Mouse (Mus musculus): ENCODE measurements around the gene Pspn.

Pspn gene

DNA sequence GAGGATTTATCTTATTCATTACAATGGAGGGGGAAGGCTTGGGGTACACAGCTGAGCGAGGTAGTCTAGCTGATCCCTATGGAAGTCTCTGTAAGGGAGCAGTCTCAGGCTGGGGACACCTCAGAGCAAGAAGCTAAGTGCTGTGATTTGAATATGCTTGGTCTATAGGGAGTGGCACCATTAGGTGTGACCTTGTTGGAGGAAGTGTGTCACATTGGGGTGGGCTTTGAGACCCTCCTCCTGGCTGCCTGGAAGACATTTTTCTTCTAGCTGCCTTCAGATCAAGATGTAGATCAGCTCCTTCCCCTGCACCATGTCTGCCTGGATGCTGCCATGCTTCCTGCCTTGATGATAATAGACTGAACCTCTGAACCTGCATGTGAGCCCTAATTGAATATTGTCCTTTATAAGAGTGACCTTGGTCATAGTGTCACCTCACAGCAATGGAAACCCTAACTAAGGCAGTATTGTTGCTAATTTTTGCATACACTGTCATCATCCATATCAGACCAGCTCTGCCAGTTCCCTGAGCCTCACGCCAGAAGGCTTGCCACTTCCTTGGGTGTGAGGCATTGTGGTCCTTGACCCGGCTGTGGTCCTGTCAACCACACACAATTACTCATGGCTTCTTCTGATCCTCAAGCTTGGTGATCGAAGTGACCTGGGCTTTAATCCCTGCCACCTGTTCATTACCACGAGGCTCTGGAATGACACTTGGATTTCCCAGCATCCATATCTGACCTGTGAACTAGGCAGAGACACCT lies 37.0 kb downstream of the Pspn start:
- DNase-seq (ENCODE audit: low read depth, low spot score): no peak

DNA sequence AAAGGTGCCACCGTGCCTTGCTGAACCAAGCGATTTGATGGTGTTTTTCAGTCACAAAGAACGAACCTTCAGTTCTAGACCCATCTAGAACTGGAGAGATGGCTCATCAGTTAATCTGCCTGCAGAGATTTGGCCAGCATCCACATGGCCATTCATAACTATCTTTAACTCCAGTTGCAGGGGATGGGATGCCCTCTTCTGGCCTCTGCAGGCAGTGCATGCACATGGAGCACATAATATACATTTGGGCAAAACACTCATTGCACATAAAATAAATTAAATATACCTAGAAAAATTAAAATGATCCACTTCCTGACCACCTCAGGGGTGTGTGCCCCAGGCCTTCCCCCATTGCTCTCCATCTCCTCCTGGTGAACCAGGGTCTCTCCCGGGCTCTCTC lies 37.9 kb downstream of the Pspn start:
- no peak for DNase-seq (ENCODE audit: low read depth, low spot score)

DNA sequence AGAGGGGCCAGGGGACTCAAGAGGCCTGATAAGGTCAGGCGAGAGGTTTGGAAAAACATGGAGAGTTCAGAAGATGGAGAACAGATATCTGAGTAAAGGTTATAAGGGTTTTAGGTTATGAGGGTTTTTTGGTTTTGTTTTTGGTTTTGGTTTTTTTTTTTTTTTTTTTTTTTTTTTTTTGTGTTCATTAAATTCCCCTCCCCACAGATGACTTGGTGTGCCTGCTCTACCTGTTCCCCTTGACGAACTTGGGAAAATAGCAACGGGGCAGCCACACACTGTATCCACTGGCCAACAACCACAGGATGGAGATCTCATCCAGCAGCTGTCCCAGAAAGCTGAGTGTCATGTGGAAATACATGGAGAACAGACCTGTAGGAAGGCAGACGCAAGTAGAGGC lies 41.2 kb downstream of the Pspn start:
- no peak for DNase-seq (ENCODE audit: low read depth, low spot score)

DNA sequence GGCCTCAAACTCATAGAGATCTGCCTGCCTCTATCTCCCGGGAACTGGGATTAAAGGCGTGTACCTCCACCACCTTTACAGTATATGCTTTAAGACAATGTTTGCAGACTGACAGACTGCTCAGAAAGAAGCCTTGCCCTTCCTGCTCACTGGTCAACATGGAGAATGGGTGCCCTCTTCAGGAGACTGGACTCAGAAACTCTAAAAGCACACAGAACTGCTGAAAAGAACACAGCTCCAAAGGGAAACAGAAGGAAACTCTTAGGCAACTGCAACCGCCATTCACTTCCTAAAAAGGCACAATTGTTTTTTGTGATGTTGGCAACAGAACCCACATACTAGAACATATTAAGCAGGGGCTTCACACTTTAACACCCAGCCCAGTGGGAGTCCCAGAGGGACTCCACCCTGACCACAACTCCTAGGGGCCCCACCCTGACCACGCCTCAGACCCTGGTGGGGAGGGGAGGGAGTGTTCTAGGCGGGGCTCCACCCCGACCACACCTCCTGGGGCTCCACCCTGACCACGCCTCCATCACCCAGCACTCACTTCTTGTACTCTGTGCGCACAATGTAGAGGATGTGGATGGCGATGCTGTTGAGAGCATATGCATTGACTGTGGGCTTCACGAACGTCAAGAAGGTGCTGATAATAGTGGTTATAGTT lies 41.9 kb downstream of the Pspn start:
- no peak for DNase-seq (ENCODE audit: low read depth, low spot score)

DNA sequence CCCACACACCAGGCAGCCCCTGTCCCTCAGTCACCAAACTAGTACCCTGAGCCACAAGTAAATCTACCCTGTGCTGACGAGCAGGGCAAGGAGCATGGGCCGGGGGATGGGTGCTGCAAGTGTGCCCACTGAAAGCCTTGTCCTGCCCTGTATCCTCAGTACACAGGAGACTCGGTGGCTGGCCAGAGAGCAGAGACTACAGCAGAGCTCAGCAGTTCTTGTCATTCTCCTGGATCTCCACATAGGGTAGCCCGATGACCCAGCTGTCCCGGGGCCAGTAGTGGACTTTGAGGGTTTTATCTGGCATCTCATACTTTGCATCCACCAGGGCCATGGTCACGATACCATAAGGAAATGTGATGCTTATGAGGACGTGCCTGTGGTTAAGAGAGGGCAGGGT lies 44.9 kb downstream of the Pspn start:
- no peak for DNase-seq (ENCODE audit: low read depth, low spot score)

DNA sequence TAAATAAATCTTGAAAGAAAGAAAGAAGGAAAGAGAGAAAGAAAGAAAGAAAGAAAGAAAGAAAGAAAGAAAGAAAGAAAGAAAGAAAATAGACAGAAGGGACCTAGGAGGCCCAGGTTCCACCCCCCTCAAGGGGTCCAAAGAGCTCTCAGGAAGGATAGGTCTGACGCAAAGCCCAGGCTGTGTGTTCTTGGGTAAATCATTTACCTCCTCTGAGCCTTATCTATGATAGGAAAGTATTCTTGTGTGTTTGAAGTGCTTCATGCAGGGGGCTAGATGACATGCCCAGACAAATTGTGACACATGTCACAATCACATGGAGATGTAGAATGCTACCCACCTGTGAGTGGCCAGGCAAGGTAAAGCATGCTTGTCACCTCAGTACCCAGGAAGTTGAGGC lies 47.2 kb downstream of the Pspn start:
- DNase-seq (ENCODE audit: low read depth, low spot score): no peak

DNA sequence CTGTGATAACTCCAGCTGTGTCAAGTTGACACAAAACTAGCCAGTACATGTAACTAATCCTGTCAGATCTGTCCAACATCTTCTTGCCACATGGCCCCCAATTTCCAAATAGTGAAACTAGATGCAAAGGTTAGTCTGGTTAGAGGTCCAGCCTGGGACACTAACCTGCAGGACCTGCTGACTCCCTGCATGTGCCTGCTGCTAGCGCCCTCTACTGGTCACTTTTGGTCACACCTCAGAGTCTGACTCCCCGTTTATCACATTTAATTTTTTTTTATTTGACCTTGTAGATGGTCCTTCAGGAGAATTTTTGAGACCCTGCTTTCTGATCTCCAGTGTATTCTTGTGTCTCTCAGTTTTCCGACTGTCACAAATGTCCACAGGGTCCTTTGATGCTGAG lies 48.9 kb downstream of the Pspn start:
- DNase-seq (ENCODE audit: low read depth, low spot score): peak; percentile 75

Measured in brain, adult 2 months (tissue).